Mouse (Mus musculus) midbrain, embryonic 14.5 days (tissue): ENCODE results near the gene Zbtb38. TPM values are rescaled to one million over a fixed set of nuclear protein-coding genes. Genes with fewer than 3 reads are reported as not detected.

Source experiments
- ATAC-seq: fragments of 200-750 bp; cut with Nextera tagmentation; 2 replicates; pipeline ENCODE4 v1.8.0; 2017; ENCODE audit warnings: moderate number of reproducible peaks, moderate library complexity; ENCODE audit not compliant: low FRiP score, low TSS enrichment
- DNase-seq: peaks from one replicate; pipeline ENCODE4 v3.0.0-alpha.2; 2015
- H3K27ac ChIP-seq: fragments of 300-500 bp; sonication (generic); replicated peaks from 2 replicates; pipeline ENCODE4 v1.5.1; 2014; ENCODE audit warnings: mild to moderate bottlenecking, low read depth, low read length, moderate library complexity
- H3K27me3 ChIP-seq: fragments of 300-500 bp; sonication (generic); 2 replicates; pipeline ENCODE4 v1.6.1; 2014; ENCODE audit warnings: low read length, control low read depth, mixed read lengths; ENCODE audit not compliant: control insufficient read depth, insufficient read depth
- H3K36me3 ChIP-seq: fragments of 300-500 bp; sonication (generic); 2 replicates; pipeline ENCODE4 v1.6.1; 2014; ENCODE audit warnings: low read length, control low read depth; ENCODE audit not compliant: control insufficient read depth, insufficient read depth
- H3K4me1 ChIP-seq: fragments of 300-500 bp; sonication (generic); 2 replicates; pipeline ENCODE4 v1.6.1; 2014; ENCODE audit warnings: mild to moderate bottlenecking, antibody characterized with exemption, low read length, control low read depth; ENCODE audit not compliant: control insufficient read depth, insufficient read depth
- H3K4me2 ChIP-seq: fragments of 300-500 bp; sonication (generic); 2 replicates; pipeline ENCODE4 v1.6.1; 2014; ENCODE audit warnings: mild to moderate bottlenecking, low read length, moderate library complexity
- H3K4me3 ChIP-seq: fragments of 300-500 bp; sonication (generic); replicated peaks from 2 replicates; pipeline ENCODE4 v1.5.1; 2014; ENCODE audit warnings: low read depth, low read length
- H3K9ac ChIP-seq: fragments of 300-500 bp; sonication (generic); replicated peaks from 2 replicates; pipeline ENCODE4 v1.6.1; 2014; ENCODE audit warnings: mild to moderate bottlenecking, low read length, moderate library complexity
- H3K9me3 ChIP-seq: fragments of 300-500 bp; sonication (generic); 2 replicates; pipeline ENCODE4 v1.6.1; 2016; ENCODE audit warnings: low read length, control low read depth, mixed read lengths; ENCODE audit not compliant: control insufficient read depth
- WGBS: fragments of 180-500 bp; shearing (Covaris S2); extraction: QIAGEN DNeasy Blood & Tissue Kit; methylation state at CpG from one replicate; pipeline ENCODE4 v1.1.7; 2014; 5-methylcytosine and 5-hydroxymethylcytosine counted together
- polyA plus RNA-seq: library from polyadenylated mRNA; unstranded; fragments of >200 nt; fragmentation: Nextera tagmentation; extraction: Ambion mirVana; gene quantifications from 2 replicates; pipeline ENCODE4 v1.2.1, GENCODE M21; 2014

The Zbtb38 gene
- polyA plus RNA-seq, 1 experiment from 2014 or later = 55.1 TPM

- 38% methylated on average over 1 of the region's 1 CpGs for WGBS
- no peak for DNase-seq
- Histone ChIP-seq H3K9me3 (no peaks in the 10 kb centered on the region), H3K4me1 (no peaks in the 10 kb centered on the region), H3K9ac (no peak overlapping the region), H3K4me2 (no peak overlapping the region), H3K4me3 (no peak overlapping the region), H3K36me3 (no peaks in the 10 kb centered on the region), H3K27me3 (no peaks in the 10 kb centered on the region), H3K27ac (no peak overlapping the region)
- no peak for ATAC-seq
These were observed 2.0 kb upstream of the Zbtb38 start for GRCm38 (mm10) chr9:96754625-96754969.

GRCm38 (mm10) chr9:96753921-96754624 lies 1.4 kb upstream of the Zbtb38 start:
- Histone ChIP-seq H3K36me3 (no peaks in the 10 kb centered on the region), H3K4me1 (no peaks in the 10 kb centered on the region), H3K9ac (no peak overlapping the region), H3K27ac (no peak overlapping the region), H3K27me3 (no peaks in the 10 kb centered on the region), H3K4me2 (no peak overlapping the region), H3K4me3 (no peak overlapping the region), H3K9me3 (no peaks in the 10 kb centered on the region)
- no peak for ATAC-seq
- DNase-seq = no peak
- WGBS = 79% methylated on average over 11 of the region's 11 CpGs

- H3K9me3 ChIP-seq = no peaks in the 10 kb centered on the region
- DNase-seq (no peak), ATAC-seq (no peak)
- H3K27me3 ChIP-seq = no peaks in the 10 kb centered on the region
- no peaks in the 10 kb centered on the region for H3K36me3 ChIP-seq
- H3K4me3 ChIP-seq = no peak overlapping the region
- 90% methylated on average over 8 of the region's 8 CpGs for WGBS
- H3K4me2 ChIP-seq = no peak overlapping the region
- H3K4me1 ChIP-seq = no peaks in the 10 kb centered on the region
- no peak overlapping the region for H3K9ac ChIP-seq
- H3K27ac ChIP-seq = no peak overlapping the region
These were observed 761 bp upstream of the Zbtb38 start for GRCm38 (mm10) chr9:96753392-96753791.

DNA sequence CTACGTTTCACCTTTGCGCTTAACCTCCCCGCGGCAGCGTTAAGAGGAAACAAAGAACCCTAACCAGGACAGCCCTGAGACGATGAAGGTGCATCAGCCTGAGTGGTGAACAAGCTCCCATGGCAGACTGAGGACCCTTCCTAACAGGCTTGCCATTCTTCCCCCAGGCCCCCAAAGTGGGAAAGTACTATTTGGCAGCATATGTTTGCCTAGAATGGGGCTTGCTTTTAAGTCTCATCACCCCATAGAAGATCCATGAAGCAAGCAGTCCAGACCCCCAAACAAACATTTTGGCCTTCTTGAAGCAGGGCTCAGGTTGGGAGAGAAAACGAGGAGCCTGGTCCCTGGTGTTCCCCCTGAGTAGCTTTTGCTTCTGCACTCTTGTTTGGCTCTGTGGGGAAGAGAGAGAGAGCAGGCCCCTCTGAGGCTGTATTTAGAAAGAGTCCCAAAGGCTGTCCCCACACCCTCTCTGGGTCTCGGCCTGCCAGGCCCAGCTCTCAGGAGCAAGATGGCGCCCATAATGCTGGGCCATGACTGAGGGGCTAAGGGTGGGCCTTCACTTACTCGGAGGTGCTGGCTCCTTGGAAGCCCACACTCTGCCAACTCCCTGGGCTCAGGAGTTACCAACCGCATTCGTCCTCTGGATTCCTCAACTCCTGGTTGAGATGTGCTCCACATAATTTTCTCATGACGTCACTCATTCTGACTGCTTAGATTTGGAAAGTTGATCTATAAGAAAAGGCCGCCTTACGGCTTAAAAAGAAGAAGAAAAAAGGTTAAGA lies 619 bp downstream of the Zbtb38 start:
- Histone ChIP-seq H3K4me2 (no peak overlapping the region), H3K4me1 (no peaks in the 10 kb centered on the region), H3K9me3 (no peaks in the 10 kb centered on the region), H3K9ac (no peak overlapping the region), H3K27ac (no peak overlapping the region), H3K27me3 (no peaks in the 10 kb centered on the region), H3K4me3 (no peak overlapping the region), H3K36me3 (no peaks in the 10 kb centered on the region)
- ATAC-seq (no peak), DNase-seq (no peak)
- 91% methylated on average over 15 of the region's 15 CpGs for WGBS

- Histone ChIP-seq H3K9ac (no peak overlapping the region), H3K27me3 (no peaks in the 10 kb centered on the region), H3K27ac (no peak overlapping the region), H3K4me3 (no peak overlapping the region), H3K4me1 (no peaks in the 10 kb centered on the region), H3K4me2 (no peak overlapping the region), H3K36me3 (no peaks in the 10 kb centered on the region), H3K9me3 (no peaks in the 10 kb centered on the region)
- DNase-seq = no peak
- ATAC-seq = no peak
- 97% methylated on average over 11 of the region's 11 CpGs for WGBS
These were observed 2.0 kb downstream of the Zbtb38 start for GRCm38 (mm10) chr9:96750636-96751035.

GRCm38 (mm10) chr9:96746527-96746926 lies 6.1 kb downstream of the Zbtb38 start:
- 96% methylated on average over 9 of the region's 9 CpGs for WGBS
- ATAC-seq = no peak
- H3K9ac ChIP-seq = no peak overlapping the region
- DNase-seq = no peak
- H3K4me3 ChIP-seq = no peak overlapping the region
- H3K4me1 ChIP-seq = no peaks in the 10 kb centered on the region
- H3K9me3 ChIP-seq = no peaks in the 10 kb centered on the region
- H3K4me2 ChIP-seq = no peak overlapping the region
- H3K36me3 ChIP-seq = no peaks in the 10 kb centered on the region
- no peaks in the 10 kb centered on the region for H3K27me3 ChIP-seq
- H3K27ac ChIP-seq = no peak overlapping the region

- Histone ChIP-seq H3K9me3 (no peaks in the 10 kb centered on the region), H3K4me2 (no peak overlapping the region), H3K36me3 (no peaks in the 10 kb centered on the region), H3K27me3 (no peaks in the 10 kb centered on the region), H3K4me1 (peaks cover 8% of the 10 kb centered on the region; the same call in 1 of the 2 replicates), H3K27ac (no peak overlapping the region), H3K4me3 (no peak overlapping the region), H3K9ac (no peak overlapping the region)
- WGBS = 94% methylated on average over 2 of the region's 2 CpGs
- no peak for DNase-seq
- no peak for ATAC-seq
These were observed 7.7 kb downstream of the Zbtb38 start for GRCm38 (mm10) chr9:96744909-96745308.

GRCm38 (mm10) chr9:96741365-96742085 lies 11.1 kb downstream of the Zbtb38 start:
- peaks cover 8% of the 10 kb centered on the region; the same call in 1 of the 2 replicates for H3K4me1 ChIP-seq
- no peak for DNase-seq
- H3K9me3 ChIP-seq = no peaks in the 10 kb centered on the region
- H3K27ac ChIP-seq = peak overlapping the region; percentile 32; the same call in 1 of the 2 replicates
- WGBS = 64% methylated on average over 17 of the region's 17 CpGs
- H3K36me3 ChIP-seq = no peaks in the 10 kb centered on the region
- no peak for ATAC-seq
- H3K9ac ChIP-seq = no peak overlapping the region
- peak overlapping the region; percentile 16; the same call in 1 of the 2 replicates for H3K4me2 ChIP-seq
- H3K27me3 ChIP-seq = no peaks in the 10 kb centered on the region
- no peak overlapping the region for H3K4me3 ChIP-seq
